Mouse (Mus musculus) layer of hippocampus, adult 9-11 months (tissue): ENCODE measurements around the gene Dppa1.
"Not testable (repeated sequence)": the region's sequence is repeated elsewhere in the genome, so short reads cannot be mapped to it uniquely, and the experiment has no call there.

Experiments used
- DNase-seq: peaks from one replicate; pipeline ENCODE4 v3.0.0; 2022

Dppa1 gene

DNA sequence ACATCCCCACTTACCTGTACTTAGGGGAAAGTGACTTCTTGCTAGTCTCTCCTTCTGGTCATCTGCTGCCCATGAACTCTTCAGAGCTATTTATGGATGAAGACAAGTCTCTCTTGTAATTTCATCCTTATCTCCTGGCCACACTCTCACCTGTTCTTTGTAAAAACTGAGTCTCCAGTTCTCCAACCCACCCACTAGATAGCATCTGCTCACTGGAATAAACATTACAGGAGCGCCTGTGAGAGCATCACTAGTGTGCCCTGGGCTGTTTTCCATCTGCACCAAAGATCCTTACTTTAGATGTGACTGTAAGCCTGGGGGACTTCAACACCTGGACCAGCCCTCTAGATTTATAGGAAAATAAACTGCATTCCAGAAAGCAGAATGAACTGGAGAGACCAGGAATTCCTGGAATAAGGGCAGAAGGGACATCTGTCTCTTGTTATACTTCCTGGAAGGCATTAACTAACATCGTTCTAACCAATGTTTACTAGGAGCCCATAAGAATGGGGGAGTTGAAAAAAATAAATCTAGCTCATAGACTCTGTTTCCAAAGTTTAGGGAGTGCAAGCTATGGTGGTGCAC is at the start of gene Dppa1:
TSS of gene Dppa1 (minus strand) at position 51 of the 585 bp plus-strand sequence.
- DNase-seq, result no peak

DNA sequence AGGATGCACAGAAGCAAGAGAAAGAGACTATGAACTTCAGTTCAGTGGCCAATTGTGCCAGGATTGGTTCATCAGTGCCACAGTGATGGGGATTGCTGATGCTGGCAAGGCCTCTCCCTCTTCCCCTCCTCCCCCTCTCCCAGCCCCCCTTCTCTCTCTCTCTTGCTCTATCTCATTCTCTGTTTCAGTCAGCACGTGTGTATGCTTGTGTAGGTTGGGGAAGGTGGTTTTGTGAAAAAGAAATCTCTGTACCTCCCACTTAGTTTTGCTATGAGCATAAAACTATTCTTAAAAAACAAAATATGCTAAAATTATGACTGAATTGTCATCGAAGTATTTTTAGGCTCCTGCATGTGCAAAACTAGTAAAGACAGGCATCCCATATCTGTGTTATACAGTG is 38.9 kb upstream of the Dppa1 start:
- no peak for DNase-seq

DNA sequence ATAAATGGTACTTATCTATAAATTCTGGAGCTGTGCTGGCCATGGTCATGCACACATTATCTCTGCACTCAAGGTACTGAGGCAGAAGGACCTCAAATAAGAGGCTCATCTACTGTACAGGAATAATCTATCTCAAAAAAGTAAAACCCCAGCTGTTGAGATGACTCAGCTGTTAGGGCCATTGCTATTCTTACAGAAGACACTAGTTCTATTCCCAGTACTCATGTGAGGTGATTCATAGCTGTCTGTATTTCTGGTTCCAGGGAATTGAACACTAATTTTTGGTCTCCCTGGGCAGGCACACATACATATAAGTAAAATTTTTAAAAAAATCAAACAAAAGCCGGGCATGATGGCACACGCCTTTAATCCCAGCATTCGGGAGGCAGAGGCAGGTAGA is 38.0 kb upstream of the Dppa1 start:
- DNase-seq, result no peak

DNA sequence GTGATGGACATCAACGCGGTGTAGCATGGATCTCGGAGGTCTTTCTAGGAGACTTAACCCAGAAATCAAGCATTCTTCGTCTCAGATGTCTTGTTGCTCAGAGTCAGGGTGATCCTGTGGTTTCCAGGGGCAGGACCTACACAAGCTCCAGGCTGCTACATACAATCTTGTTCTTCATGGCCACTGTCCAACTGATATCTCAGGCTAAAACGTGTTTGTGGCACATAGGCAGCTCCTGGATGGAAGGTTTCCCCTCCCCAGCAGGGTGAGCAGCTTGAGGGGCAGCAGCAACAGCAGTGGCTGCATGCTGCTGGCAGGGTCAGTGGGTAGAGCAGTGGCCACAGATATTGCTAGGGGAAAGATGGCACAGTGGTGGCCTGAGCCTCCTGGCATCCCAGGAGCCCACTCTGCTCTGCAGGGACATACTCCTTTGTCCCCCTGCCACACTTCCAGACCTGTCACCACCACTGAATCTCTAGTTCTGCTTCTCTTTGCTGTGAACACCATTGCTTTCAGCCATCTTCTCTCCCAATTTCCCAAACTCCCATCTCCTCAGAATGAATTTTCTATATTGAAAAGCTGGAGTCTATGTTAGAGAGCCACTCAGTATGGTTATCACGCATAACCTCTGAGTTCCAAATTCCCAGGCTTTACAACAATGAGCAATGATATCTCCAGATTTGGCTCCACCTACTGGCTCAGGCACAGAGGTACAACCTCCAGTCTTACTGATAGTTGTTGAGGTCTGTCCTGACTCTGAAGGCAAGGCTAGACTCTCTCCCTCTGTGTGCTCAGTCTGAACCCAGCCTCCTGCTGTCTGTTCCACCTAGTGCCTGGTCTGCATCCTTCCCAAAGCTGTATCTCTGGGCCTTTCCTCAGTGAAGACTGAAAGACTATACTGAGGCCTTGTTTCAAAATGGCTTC is 36.8 kb upstream of the Dppa1 start:
- no peak for DNase-seq

DNA sequence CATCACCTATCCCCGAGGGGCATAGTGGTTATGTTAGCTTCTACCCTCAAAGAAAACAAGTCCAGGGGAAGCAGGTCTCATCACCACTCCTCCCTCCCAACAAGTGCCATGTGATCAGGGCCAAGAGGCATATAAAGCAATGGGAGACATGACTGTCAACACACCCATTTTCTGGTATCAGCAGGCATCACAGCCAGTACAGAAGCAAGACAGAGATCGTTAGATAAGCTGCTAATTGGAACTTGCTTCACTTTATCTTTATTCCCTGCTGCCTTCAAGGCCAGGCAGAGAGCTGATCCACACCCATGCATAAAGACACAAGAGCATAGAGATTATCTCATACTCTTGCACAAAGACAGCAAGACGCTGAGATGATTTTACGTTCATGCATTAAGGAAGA is 34.2 kb upstream of the Dppa1 start:
- no peak for DNase-seq

DNA sequence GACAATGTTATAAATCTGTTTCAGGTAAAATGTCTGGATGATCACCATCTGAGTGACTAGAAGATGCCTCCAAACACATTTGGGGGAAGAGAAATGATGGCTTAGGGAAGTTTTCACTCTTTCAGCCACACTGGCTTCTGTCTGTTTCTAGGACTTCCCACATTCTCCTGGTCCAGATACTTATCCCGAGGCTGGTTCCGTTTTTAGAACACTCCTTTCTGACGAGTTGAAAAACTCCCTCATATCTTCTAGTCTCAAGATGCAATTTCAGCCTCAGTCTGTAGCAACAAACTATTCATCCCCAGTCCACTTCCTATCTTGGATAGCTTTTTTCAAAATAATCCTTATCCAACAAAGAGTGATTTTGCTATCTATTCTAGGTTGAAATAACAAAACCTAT is 23.4 kb upstream of the Dppa1 start:
- DNase-seq, result no peak

DNA sequence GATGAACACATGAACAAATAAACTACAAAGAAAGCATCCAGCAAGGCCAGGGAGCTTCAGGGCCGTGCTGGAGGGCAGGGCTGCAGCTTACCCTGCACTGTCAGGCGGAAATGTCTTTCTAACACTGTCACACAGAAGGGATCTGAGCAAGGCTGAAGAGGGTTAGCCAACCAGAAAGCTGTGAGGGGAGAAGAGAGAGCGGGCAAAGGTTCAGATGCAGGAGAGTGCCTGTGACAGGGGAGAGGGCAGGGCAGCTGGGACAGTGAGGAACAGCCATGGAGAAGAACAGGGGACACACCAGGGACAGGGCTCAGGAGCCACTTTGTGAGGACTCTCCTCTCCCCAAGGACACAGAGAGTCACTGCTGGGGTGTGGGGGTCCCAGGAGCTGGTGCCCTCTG is 20.6 kb upstream of the Dppa1 start:
- DNase-seq, result not testable (repeated sequence)

DNA sequence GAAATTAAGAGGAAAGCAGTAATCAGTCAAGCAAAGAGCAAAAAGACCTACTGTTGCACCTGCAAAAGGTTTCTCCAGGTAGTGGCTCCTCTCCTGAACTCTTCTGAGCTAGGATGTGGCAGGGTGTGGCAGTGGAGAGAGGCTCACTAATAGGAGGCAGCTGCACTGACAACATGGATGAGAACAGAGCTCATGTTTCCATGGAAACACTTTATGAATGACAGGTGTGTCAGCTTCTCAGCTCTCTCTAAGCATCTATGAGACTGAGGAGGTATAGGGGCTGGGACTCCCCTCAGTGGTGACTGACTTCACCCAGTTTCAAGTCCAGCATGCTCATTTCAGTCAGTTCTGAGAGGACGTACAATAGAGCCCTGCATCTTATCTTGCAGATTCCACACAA is 15.8 kb upstream of the Dppa1 start:
- no peak for DNase-seq

DNA sequence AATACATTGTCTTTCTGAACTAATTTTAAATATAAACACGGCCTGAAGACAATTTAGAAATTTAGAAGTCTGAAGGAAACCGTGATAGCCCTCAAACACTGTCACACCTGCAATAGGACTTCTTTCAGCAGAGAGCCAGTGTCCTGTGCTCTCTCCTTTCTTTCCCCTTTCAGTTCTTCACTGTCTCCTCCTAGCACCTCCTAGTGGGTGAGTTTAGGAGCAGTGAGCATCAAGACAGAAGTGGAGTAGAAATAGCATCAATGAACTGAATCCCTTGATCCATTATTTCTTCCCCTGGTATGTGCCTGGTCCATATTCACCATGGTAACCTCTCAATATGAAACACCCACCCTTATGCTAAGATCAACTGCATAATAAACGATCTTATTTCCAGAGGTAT is 7.5 kb upstream of the Dppa1 start:
- DNase-seq, result no peak

DNA sequence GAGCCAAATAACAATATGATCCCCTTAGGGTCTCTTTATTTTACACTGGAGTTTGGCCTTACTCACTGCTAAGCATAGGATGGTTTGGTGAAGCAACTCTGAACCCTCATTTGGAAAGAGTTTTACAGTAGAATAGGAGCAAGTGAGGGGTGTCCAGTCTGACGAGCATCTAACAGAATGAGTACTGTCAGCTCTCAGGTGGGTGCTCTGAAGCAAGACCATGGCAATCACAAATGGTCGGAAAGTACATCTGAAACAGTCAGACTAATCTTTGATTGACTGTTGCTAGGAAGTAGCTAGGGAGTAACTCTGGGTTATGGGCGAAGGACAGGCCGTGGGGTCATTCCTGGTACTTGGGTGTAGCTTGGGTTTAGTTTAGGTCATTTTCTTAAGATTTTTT is 6.5 kb upstream of the Dppa1 start:
- not testable (repeated sequence) for DNase-seq

DNA sequence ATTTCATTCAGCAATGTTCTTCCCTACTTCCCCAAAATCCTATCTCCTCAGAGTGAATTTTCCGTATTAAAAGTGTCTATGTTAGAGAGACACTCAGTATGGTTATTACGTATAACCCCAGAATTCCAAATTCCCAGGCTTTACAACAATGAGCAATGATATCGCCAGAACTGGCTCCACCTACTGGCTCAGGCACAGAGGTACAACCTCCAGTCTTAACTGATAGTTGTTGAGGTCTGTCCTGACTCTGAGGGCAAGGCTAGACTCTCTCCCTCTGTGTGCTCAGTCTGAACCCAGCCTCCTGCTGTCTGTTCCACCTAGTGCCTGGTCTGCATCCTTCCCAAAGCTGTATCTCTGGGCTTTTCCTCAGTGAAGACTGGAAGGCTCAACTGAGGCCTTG is 2.6 kb upstream of the Dppa1 start:
- no peak for DNase-seq

DNA sequence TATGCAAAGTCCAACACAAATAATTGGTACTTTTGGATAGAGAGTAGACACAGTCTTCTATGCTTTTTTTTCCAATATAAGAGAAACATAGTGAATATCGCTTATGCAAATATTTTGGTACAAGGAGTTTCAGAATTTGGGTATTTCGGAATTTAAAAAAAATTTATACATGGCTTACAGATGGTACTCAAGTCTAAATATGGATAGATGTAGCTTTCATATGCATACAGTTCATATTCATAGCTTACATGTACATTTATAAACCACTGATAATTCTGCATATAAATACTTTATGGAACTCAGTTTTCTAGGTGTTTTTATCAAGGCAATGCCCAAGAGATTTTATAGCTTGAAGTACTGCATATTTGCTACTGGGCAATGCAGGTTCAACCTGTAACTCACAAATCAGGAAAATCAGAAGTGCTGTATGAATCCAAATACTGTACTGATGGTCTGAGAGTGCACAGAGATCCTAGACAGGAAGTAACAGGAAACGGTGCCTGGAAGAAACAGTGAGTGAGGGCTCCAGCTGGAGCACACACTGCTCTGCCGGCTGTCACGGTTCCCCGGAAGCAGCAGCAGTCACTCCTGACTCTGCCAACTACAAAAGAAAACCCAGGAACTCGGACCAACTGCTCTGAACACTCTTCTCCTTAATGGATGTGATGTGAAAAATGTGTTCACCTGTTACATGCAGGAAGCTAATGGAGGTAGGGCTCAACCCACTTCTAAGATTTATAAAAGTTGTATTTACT is 8.5 kb downstream of the Dppa1 start:
- DNase-seq, result peak; percentile 30

DNA sequence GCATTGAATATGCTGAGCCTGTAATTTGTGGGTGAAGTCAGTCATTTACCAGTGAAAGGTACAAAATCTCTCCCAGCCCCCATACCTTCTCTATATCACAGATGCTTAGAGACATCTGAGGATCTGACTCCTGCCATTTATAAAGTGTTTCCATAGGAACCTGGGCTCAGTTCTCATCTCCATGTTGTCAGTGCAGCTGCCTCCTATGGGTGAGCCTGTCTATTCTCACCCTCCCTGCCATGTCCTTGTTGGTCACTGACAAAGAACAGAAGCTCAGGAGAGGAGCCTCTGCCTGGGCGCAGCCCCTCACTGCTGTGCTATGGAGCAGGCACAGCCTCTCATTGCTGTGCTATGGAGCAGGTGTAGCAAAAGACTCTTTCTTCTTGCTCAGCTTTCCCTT is 9.1 kb downstream of the Dppa1 start:
- peak; percentile 29 for DNase-seq

DNA sequence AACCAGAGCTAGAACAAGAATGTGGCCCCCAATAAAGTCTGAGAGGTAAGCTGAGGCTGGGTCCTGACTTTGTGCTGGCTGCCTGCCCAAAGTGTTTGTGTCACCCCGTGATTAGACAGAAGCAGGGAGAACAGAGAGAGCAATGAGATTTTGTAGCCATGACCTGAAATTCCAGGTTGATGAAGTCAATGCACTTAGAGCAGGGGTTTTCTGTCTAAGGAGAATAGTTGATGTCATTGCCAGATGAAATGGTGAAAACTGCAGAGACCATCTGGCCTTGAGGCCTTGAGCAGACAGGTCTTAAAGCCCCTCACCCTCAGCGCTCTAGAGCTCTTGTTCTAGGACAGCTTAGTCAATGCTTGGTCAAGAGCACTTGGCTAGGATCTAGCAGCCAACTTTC is 36.6 kb downstream of the Dppa1 start:
- DNase-seq, result no peak

DNA sequence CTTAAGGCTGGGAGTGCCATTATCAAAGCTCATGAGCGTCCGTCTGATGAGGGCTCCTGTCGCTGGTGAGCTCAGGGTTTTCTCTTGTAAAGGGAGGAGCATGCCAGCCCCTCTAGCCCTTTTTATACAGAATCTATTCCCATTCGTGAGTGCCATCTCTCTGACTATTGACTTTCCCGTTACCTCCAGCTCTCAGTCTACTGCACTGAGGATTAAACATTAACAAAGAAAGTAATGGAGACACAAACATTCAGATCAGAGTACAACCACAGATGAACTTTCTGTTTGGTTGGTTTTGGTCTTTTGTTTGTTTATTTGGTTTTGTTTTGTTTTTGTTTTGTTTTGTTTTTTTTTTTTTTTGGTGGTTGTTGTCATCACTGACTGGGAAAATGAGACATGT is 46.3 kb downstream of the Dppa1 start:
- DNase-seq, result no peak

DNA sequence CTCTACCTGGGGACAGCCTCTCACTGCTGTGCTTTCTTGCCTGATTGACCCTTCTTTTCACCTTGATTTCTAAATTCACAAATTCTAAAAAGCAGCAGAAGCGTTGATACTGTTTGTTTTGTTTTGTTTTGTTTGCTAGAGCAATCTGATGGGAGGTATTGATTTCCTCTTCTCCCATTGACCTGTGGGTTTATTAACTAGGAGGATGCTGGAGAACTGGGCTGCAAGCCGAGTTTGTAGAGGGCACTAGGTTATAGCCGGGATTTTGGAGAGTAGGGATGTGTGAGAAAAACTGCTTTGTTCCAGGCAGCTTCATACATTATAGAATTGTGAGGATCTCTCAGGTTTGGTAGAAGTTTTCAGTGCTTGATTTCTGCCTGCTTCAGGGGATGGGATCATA is 48.6 kb downstream of the Dppa1 start:
- DNase-seq, result no peak

DNA sequence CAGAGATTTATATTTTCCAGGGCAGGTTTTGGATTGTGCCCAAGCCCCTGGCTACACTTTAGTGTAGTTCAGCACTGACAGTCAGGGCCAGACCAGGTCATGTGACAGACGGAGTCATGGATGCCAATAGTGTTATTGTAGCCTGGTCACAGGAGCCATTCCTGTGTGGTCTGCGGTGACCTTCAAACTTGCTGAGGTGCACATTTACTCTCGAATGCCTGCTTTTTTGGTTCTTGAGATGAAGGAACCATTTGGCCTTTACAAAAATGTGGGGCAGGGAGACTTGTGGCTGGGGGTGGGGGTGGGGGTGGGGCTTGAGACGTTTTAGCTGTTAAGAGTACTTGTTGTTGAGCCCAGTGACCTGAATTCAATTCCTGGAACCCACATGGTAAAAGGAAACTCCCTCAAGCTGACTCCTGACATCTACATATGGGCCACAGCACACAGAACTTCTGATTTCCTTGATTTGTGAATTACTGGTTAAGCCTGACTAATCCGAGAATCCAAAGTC is 50.2 kb downstream of the Dppa1 start:
- DNase-seq, result no peak

DNA sequence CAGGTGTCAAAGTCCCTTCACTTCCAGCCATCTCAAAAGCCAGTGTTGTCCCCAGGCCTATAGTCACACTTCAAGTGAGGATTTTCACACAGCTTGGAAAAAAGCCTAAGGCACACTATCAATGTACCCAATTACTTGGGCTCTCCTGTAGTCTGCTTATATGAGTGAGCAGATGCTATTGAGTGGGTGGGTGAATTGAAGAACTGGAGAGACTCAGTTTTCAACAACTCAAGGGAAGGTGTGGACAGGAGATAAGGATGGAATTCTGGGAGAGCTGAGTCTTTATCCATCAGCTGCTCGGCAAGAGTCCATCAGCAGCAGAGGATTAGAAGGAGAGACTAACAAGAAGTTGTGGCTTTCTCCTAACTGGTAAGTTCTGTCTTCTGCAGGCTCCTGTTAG is 57.7 kb downstream of the Dppa1 start, which contains the start of gene BC053393:
TSS of gene BC053393 (plus strand) at position 210 of the 400 bp plus-strand sequence.
- peak; percentile 5 for DNase-seq

DNA sequence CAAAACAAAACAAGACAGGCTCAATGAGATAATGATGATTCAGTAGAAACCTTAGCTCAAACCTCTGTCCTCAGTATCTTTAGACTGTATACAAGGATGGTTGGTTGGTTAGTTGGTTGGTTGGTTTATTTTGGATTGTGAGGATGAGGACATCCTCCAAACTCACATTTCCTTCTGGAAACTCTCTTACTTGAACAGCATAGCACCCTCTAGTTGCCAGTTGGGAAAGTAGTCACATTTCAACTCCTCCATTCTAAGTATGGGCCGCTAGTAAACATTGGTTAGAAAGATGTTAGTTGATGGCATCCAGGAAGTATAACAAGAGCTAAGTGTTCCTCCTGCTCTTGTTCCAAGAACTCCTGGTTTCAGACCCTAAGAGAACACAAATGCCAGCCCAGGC is 60.0 kb downstream of the Dppa1 start:
- DNase-seq, result no peak

DNA sequence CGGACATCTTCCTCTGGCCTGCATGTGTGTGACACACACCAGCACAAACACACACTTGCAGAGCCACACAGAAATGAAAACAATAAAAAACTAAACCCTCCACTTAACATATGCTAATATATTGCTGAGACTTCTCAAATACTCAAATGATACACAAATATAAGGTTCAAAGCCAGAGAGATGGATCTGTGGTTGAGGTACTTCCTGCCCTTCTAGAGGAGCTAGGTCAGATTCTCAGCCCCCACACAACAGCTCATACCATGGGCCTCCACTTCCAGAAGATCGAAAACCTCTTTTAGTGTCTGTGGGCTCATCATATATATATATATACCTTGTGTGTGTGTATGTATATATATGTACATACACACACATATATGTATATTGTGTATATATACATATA is 63.1 kb downstream of the Dppa1 start:
- DNase-seq, result no peak

DNA sequence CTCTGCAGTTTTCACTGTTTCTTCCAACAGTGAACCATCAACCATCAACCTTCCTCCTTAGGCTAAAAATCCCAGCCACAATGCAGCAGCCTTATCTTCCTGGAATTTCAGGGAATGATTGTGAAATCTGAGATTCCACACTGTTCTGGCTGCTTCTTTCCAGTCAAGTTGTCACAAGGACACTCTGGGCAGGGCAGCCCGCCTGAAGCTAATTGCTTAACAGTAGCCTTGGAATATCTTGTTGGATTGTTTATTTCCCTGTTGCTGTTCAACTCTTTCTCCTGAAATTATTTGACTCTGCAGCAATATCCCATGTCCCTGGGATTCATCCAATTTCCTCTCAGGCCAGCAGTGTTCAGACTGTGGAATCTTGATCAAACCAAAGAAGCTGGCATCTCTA is 64.4 kb downstream of the Dppa1 start:
- DNase-seq, result no peak

DNA sequence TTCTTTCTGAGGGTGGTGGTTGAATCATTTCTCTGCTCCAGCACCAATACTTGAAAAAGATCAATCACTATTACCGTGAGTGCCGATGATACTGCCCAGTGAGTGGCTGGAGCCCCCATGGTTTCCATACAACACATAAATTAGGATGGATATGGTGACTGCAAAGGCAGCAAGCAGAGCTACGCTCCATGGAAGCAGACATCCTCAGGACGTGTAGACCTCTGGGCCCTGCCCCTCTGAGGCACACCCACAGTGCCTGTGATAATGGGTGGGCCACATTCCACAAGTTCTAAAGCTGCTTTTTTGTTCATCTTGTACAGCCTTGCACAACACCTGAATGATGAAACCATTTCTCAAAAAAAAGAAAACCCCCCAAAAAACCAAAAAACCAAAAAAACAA is 68.0 kb downstream of the Dppa1 start:
- no peak for DNase-seq
